Comparison of ENCODE assay signal across 20 mouse cellular contexts in genomic region chr4:156171828-156172227, GRCm38 (mm10). TPM values are rescaled to one million over a fixed set of nuclear protein-coding genes. Genes with fewer than 3 reads are reported as not detected.
A peak's percentile ranks its signal among the peaks of the same experiment; 100 is the strongest.
DNase-seq lines count a peak whose midpoint lies in the region; ATAC-seq lines count a peak whose summit lies in the region.
"Had no signal": no experiment of that assay in that cellular context is flagged by ENCODE, and none has a peak within 500 bp of the region (broad histone marks: within the 10 kb centered on the region; RNA-seq: fewer than 3 reads in every experiment).

No protein-coding gene starts in this region.

- no peak for ATAC-seq in frontal cortex, adult (ENCODE audit: low TSS enrichment)
- ATAC-seq: forebrain, embryonic 13.5 days; intestine, embryonic 16.5 days had no signal

- intact Hi-C loops in heart, postnatal 14 days (cut with DNase I) = loop anchor here (5.0 kb wide), 1 partner anchor 45 kb away; no protein-coding TSS in a partner anchor

- peak; percentile 3 to 4 for DNase-seq in frontal cortex, postnatal 10 days (ENCODE audit: low spot score in 2 of 2)
- peak; percentile 6 for DNase-seq in kidney, postnatal 10 days
- DNase-seq in kidney, postnatal 36 days = no peak
- peak; percentile 68 for DNase-seq in gonadal fat pad, adult 2 months (ENCODE audit: low read depth)
- peak; percentile 52 to 65 for DNase-seq in heart, postnatal 14 days
- DNase-seq in lung, postnatal 25 days (ENCODE audit: low spot score) = no peak
- DNase-seq in adrenal gland, postnatal 10 days = no peak
- DNase-seq: adrenal gland, adult 8-10 months; cerebellum, adult 9-11 months; kidney, adult 8-10 months; layer of hippocampus, adult 9-11 months; lung, postnatal 36 days; right cerebral cortex, adult 18-20 months; thymus, postnatal 14 days had no signal

RNA-seq across cellular contexts. Expression of gene Agrn, which starts 25.5 kb away (rescaled TPM):
- 71.1 and 73.9 TPM in 2 replicates for polyA plus RNA-seq in gonadal fat pad, adult 2 months (2012; rRNA removed)
- total RNA-seq in heart, postnatal 14 days (2021) = 10 to 100 TPM; 71.8 to 72.6 TPM
- 10 to 100 TPM; 59.6 to 82.4 TPM for total RNA-seq in adrenal gland, postnatal 10 days (2021)

RNA-seq across cellular contexts. Expression of gene Isg15, which starts 28.8 kb away (rescaled TPM):
- 10.5 and 11.0 TPM in 2 replicates for polyA plus RNA-seq in gonadal fat pad, adult 2 months (2012; rRNA removed)
- 1 to 10 TPM; 1.9 to 2.6 TPM for total RNA-seq in heart, postnatal 14 days (2021)
- total RNA-seq in adrenal gland, postnatal 10 days (2021) = 1 to 10 TPM; 1.6 to 2.2 TPM

RNA-seq across cellular contexts. Expression of gene AW011738, which starts 31.3 kb away (rescaled TPM):
- polyA plus RNA-seq in gonadal fat pad, adult 2 months (2012; rRNA removed) = 3.5 and 6.4 TPM in 2 replicates
- total RNA-seq in heart, postnatal 14 days (2021) = 1 to 10 TPM; 5.5 to 6.3 TPM
- total RNA-seq in adrenal gland, postnatal 10 days (2021) = 1 to 10 TPM; 2.6 to 3.5 TPM
- polyA plus RNA-seq: G1E had no signal

RNA-seq across cellular contexts. Expression of gene Rnf223, which starts 41.5 kb away (rescaled TPM):
- 0.58 and 0.86 TPM in 2 replicates for polyA plus RNA-seq in gonadal fat pad, adult 2 months (2012; rRNA removed)
- under 1 TPM; 0.07 to 0.22 TPM for total RNA-seq in heart, postnatal 14 days (2021)
- total RNA-seq in adrenal gland, postnatal 10 days (2021) = under 1 TPM; 0.09 to 0.15 TPM
- total RNA-seq: gastrocnemius, adult 8-10 months had no signal

RNA-seq across cellular contexts. Expression of gene Perm1, which starts 43.8 kb away (rescaled TPM):
- 0.55 and 0.75 TPM in 2 replicates for polyA plus RNA-seq in gonadal fat pad, adult 2 months (2012; rRNA removed)
- 100 to 1,000 TPM; 178 to 193 TPM for total RNA-seq in heart, postnatal 14 days (2021)
- 10 to 100 TPM in 1 of 2 experiments, 1 to 10 TPM in 1; 9.8 to 28.4 TPM for total RNA-seq in adrenal gland, postnatal 10 days (2021)
- polyA plus RNA-seq: G1E; testis, adult 2 months had no signal

Comparison
In these comparisons a context has a peak if more than half of its experiments do, and no peak if none do; other contexts are left out.
1. DNase-seq: peak in frontal cortex, postnatal 10 days (2 of 2), kidney, postnatal 10 days (single experiment), gonadal fat pad, adult 2 months (single experiment) and heart, postnatal 14 days (2 of 2); none in kidney, postnatal 36 days (0 of 2), lung, postnatal 25 days (single experiment) and adrenal gland, postnatal 10 days (single experiment).